Mouse (Mus musculus): ENCODE results near the gene Nsmce3. TPM values are rescaled to one million over a fixed set of nuclear protein-coding genes. Genes with fewer than 3 reads are reported as not detected.

Gene Nsmce3
- 9.6 and 13.8 TPM in 2 replicates for polyA plus RNA-seq (2015; fragmentation: Nextera tagmentation; extraction: Ambion mirVana)

DNA sequence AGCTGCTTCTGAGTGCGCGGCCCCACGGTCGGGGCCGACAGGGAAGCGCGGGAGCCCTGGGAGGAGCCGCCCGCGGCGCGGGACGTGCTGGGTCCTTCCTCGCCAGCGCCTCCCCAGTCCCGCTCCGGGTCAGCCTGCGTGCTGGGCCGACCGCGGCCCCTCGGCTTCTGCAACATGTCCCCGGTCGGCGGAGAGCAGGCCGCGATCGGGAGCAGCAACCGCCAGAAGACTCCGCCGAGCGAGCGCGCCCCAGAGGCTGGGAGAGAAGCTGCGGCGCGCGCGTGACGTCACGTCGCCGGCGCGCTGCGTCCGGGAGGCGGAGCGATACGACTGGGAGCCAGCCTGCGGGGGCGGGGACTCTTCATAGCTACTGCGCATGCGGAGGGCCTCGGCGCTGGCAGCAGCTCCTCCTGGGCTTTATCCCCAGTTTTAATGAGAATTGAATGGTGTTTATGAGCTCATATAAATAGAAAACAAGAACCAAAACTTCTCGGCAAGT, at the start of gene Nsmce3:
Gene Nsmce3 (minus strand): TSS at position 255 of the 499 bp plus-strand sequence.

